Mouse (Mus musculus): Measurements from ENCODE around the gene Scrg1. TPM values are rescaled to one million over a fixed set of nuclear protein-coding genes. Genes with fewer than 3 reads are reported as not detected.
A peak's percentile ranks its signal among the peaks of the same experiment; 100 is the strongest.

The Scrg1 gene
- total RNA-seq, 2 experiments from 2014 or later: 0.43 TPM; not detected in 1

DNA sequence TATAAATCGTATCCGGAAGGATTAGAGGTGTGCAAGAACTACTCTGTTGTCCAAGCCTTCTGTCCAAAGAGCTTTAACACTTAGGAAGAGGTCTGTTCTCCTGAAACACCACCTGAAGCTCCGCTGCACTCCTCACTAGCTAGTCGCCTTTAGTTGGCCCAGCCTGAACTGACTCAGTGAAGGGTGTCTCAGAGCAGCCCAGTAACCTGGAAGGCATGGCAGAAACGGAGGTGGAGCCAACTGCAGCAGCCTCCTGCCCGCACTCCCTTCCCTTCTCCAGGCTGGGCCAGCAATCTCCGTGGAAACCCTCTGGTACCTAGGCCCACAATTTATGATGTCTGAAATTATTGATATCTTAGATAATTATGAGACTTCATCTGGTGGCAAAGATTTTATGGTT lies 5.0 kb upstream of the Scrg1 start:
- DNase-seq: no peak
- intact Hi-C loops (cut with DNase I): no loop called here

DNA sequence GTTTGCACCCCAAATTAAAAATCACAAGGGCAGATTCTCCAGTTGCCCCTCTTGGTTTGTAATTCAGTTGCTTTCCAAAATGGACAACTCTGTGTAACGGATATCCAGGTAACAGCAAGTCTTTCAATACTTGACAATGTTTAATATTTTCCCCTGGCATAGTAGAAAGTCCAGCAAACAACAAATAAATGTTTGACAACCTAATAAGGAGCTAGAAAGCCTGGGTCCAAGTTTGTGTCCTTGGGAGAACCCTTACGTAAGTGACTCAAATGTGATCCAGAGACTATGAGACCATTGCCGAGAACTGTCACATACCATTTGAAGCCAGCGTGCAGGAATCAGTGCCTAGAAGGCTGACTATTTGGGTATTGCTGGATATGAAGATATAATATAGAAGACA lies 3.8 kb upstream of the Scrg1 start:
- intact Hi-C loops (cut with DNase I): no loop called here
- no peak for DNase-seq

DNA sequence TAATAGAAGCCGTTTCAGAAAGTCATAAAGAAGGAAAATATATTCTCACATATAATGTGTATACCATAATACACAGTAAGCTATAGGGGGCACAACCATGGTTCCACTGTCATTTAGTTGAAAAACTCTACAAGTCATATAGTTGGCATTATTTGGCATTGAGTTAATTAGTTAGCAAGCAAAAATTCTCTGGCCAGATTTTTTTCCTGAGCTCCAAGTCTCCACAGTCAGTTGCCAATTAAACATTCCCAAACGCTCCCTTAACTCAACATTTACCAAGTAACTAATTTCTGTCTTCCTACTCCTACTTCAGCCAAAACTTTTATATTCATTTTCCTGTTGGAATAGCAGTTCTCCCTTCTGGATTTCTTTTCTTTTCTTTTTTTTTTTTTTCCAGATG lies 2.4 kb upstream of the Scrg1 start:
- intact Hi-C loops (cut with DNase I): no loop called here

DNA sequence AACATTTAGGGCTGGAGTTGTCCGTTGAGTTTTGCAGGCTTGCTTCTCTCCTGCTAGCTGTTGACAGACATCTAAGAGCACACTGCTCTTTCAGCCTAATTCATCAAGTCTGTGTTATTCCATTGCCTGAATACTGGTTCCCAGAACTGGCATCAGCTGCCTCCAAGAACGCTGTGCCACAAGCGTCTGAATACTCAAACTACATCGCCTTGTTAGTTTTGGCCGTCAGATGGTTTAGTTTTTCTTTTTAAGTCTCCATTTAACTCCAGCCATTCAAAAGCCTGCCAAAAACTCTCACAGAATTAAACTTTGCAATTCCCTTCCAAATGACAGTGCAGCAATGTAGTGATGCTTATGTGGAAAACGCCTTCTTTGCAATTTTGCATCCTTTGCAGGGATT lies 1.4 kb downstream of the Scrg1 start:
- no peak for DNase-seq
- intact Hi-C loops (cut with DNase I): no loop called here

More for the DNA sequence above, 2.4 kb upstream of the Scrg1 start:
- DNase-seq: no peak

DNA sequence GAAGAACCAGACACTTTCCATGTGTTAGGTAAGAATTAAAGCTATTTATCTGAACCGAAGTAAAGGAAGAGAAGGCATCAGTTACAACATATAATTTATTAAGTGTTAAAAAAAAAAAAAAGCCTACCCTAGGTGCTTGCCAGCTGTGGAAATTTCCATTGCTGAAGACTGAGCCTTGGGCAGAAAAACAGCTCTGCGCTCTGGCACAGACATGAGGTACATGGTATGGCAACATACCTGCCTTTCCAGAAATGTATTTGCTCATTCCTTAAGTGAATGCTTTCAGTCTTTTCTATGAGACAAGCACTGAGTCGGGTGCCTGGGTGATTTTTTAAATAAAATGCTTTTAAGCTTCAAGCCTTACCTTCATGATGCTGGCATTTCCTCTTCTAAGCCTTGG lies 2.2 kb downstream of the Scrg1 start:
- intact Hi-C loops (cut with DNase I): no loop called here
- DNase-seq: no peak

DNA sequence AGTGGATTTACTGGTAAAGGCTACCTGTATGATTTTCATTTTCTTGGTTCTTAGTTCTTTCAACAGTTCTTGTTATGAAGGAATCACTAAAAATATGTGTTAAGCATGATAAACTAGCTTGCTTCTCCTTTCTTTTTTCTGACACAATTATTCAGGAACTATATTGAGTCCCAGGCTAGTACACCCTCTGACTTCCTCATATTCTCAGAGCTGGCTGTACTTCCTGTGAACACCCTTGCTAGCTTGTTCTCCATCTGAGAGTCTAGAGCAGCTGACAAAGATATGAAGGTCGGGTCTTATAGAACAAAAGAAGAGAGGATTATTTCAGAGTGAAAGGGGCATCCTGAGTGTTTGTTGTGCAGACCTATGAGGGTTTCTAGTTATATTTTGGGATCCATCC lies 7.1 kb downstream of the Scrg1 start:
- intact Hi-C loops (cut with DNase I): no loop called here
- DNase-seq: no peak

DNA sequence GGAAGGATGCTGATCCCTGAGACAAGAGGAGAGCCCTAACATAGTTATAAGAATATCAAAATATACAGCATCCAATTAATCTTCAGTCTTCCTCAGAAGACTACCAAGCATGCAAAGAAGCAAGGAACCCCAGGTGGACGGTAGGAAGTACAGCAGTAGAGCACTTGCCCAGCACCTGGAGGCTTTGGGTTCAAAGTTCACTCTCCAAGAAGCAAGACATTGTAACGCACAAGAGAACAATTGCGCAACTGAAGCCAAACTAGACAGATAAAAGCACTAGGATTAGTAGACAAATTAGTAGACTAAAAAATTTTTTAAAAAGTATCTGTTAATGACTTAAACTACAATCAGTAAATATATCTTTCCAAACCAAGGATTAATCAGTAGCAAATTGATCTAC lies 8.0 kb downstream of the Scrg1 start:
- DNase-seq: no peak
- intact Hi-C loops (cut with DNase I): no loop called here

DNA sequence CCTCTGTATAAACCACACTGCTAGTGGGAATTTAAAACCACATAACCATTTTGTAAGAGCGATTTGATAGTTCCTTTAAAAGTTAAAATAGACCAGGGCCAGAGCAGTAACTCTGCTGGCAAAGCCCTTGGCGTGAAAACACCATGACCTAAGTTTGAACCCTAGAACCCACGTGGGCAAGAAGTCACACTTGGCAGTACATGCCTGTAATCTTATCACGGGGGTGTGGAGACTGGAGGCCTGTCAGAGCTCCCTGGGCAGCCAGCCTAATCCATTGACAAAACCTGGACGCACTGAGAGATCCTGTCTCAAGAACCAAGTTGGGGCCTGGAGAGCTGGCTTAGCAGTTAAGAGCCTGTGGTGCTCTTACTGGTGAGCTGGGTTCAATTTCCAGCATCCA lies 12.9 kb downstream of the Scrg1 start:
- intact Hi-C loops (cut with DNase I): loop anchor here (5.0 kb wide), 1 partner anchor 44 kb away; the partner anchor contains the start of gene Hmgb2
- peak; percentile 79 to 88 for DNase-seq

- intact Hi-C loops (cut with DNase I): loop anchor here (2.0 kb wide), 1 partner anchor 16 kb away; the partner anchor contains the start of gene Sap30
- no peak for DNase-seq
Measured at GRCm38 (mm10) chr8:57470863-57471262, 15.1 kb downstream of the Scrg1 start.

DNA sequence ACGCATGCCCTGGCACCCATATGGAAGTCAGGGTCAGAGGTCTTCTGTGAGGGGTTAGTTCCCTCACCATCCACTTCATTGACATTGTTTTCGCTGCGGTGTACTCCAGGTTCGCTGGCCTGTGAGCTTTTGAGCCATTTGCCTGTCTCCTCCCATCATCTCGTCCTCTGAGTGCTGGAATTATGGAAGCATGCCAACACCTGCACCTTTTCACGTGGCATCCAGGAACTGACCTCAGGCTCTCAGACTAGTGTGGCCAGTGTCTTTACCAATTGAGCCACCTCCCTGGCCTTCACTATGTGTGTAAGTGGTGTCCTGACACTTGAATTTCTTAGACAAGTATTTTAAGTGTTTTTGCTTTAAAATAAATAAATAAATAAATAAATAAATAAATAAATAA lies 18.0 kb downstream of the Scrg1 start:
- DNase-seq: no peak
- intact Hi-C loops (cut with DNase I): no loop called here

- DNase-seq: no peak
- intact Hi-C loops (cut with DNase I): no loop called here
Measured at GRCm38 (mm10) chr8:57478406-57478805, 22.7 kb downstream of the Scrg1 start.

DNA sequence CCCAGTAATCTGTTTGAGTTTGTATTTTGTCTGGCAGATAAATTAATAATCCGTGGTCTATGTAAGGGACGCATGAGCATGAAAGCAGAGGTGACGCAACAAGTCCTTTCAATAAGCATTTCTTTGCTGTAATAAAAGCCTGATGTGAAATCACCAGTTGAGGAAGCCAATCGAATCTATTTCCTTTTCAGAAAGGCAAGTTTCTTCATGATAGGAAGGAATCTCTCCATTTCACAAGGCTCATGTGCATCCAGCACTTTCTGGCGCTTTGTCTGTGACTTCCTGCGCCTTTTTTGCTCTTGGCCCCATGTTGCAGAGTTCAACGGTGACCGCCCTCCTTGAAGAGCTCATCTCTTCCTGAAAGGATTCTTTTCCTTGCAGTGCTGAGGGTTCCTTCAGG lies 24.0 kb downstream of the Scrg1 start:
- intact Hi-C loops (cut with DNase I): no loop called here

GRCm38 (mm10) chr8:57480606-57481005 lies 24.9 kb downstream of the Scrg1 start:
- DNase-seq: no peak
- intact Hi-C loops (cut with DNase I): no loop called here

More for the DNA sequence above, 24.0 kb downstream of the Scrg1 start:
- no peak for DNase-seq

DNA sequence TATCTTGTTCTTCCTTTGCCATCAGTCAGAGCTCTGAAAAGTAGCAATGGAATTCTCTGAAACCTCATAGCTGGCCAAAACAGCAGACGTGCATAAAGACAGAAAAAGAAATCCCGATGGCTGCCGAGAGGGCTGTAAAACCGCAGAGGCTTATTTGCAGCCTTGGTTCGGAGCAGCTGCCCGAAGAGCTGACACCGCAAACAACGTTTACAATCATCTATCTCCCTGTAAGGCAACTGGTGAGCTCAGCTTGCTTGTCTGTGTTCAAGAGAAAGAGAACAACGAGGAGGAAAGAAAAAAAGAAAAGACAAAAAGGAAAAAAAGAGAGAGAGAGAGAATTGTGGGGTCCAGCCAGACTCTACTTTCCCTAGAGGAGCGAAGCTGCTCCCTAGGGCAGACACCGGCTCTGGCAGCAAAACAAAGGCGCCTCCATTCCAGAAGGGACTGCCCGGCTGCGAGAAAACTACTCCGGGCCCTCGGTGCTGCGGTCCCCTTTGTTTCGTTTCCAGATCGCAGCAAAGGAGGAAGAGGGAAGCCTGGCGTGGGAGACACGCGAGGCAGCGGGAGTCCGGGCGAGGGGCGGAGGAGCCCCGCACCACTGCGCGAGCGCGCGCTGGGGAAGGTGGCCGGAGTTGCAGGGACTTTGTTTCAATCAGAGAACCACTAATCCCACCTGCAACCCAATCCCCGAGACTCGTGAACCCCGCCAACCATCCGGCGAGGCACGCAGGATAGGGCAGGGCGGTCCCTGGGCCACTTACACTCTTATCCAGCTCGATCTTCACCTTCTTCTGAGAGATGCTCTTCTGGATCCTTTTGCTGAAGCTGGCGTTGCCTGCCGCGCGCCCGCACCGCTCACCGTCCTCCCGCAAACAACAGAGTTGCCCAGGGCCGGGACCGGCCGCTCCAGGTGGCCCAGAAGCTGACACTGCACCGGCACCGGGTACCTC lies 31.0 kb downstream of the Scrg1 start:
- peak; percentile 59 to 62 for DNase-seq
- intact Hi-C loops (cut with DNase I): loop anchor here (2.0 kb wide), 2 partner anchors 16 to 26 kb away; no protein-coding TSS in a partner anchor

- intact Hi-C loops (cut with DNase I): loop anchor here (2.0 kb wide), 3 partner anchors 15 to 25 kb away; no protein-coding TSS in a partner anchor
- DNase-seq: peak; percentile 98 to 99
Measured at GRCm38 (mm10) chr8:57487441-57488155, 31.9 kb downstream of the Scrg1 start, which contains the start of gene Sap30. Gene Sap30, minus strand, starts transcription at chr8:57487860.

DNA sequence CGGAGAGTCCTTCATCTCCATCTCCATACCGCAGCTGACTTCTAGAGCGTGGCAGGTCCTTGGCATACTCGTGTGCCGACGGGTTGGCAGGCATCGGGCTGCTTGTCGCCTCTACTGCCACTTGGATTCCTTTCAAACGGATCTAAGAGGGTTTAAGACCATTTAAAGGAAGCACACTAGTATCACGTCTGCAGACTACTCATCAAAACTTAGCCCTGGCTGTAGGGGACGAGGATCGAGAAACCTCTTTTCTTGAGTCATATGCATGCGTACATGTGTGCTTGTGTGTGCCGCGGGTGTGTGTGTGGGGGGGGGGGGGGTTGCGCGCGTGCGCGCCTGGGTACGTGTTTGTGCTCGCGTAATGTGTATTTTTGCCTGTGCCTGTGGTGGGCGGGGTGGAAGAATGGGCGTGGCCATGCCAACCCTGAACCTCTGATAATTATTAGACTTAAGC lies 32.6 kb downstream of the Scrg1 start:
- peak; percentile 57 to 61 for DNase-seq
- intact Hi-C loops (cut with DNase I): loop anchor here (2.0 kb wide), 1 partner anchor 14 kb away; no protein-coding TSS in a partner anchor

GRCm38 (mm10) chr8:57489366-57489765 lies 33.6 kb downstream of the Scrg1 start:
- intact Hi-C loops (cut with DNase I): loop anchor here (2.0 kb wide), 1 partner anchor 13 kb away; no protein-coding TSS in a partner anchor
- DNase-seq: no peak

DNA sequence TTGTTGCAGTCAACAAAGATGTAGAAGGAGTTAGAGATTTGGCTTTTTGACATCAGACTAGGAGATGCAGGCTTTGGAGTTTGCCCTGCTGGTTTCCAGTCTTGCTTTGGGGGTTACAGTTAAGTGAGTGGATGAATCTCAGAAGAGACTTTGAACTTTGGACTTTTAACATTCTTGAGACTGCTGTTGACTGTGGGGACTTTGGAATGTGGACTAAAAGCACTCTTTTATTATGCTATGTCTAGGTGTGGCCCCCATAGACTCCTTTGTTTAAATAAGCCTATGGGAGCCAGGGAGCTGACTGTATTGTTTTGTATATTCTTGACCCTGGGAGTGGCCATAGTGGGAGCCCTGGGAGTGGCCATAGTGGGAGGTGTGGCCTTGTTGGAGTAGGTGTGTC lies 34.2 kb downstream of the Scrg1 start:
- DNase-seq: no peak
- intact Hi-C loops (cut with DNase I): loop anchor here (2.0 kb wide), 1 partner anchor 13 kb away; no protein-coding TSS in a partner anchor

DNA sequence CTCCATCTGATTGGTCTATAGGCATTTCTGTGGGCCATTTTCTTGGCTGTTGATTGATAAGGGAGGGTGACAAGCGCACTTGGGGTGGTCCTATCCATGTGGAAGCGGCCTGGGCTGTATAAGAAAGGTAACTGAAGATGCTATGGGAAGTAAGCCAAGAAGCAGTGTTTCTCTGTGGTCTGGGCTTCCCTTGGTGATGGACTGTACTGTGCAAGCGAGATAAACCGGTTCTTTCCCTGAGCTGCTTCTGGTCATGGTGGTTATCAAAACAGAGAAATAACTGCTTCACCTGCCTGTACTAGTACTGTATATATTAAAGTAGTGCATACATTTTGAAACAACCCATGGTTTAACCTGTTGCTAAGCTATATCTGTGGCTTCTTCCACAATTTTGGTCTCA lies 36.1 kb downstream of the Scrg1 start:
- intact Hi-C loops (cut with DNase I): no loop called here
- no peak for DNase-seq

- intact Hi-C loops (cut with DNase I): no loop called here
- DNase-seq: no peak
Measured at GRCm38 (mm10) chr8:57498494-57498846, 42.7 kb downstream of the Scrg1 start.
